Mouse (Mus musculus) MEL (cell line): ENCODE results near the gene Slc46a3.

Experiments used
- CTCF ChIP-seq, 3 experiments: IDR thresholded peaks in 2 of 3; conservative IDR thresholded peaks in 1 of 3; 2 replicates each; pipeline ENCODE4 v1.5.1; 2011 to 2012; ENCODE audit warnings: low read length in 3 of 3, low read depth in 2 of 3, mild to moderate bottlenecking in 2 of 3, improper control_type of control experiment in 1 of 3, inconsistent platforms in 1 of 3, mixed read lengths in 1 of 3, moderate library complexity in 1 of 3; ENCODE audit not compliant: control insufficient read depth in 1 of 3, insufficient read depth in 1 of 3, poor library complexity in 1 of 3, severe bottlenecking in 1 of 3
- EP300 ChIP-seq, 2 experiments: IDR thresholded peaks; 2 replicates each; pipeline ENCODE4 v1.6.1; 2011; ENCODE audit warnings: improper control_type of control experiment in 2 of 2, low read length in 2 of 2, low read depth in 1 of 2, mild to moderate bottlenecking in 1 of 2
- MAFK ChIP-seq: IDR thresholded peaks from 2 replicates; pipeline ENCODE4 v1.6.1; 2011; ENCODE audit warnings: low read depth, mild to moderate bottlenecking, low read length, improper control_type of control experiment, borderline replicate concordance
- MXI1 ChIP-seq: IDR thresholded peaks from 2 replicates; pipeline ENCODE4 v1.6.1; 2011; ENCODE audit warnings: mild to moderate bottlenecking, low read depth, low read length, improper control_type of control experiment
- POLR2A ChIP-seq, 2 experiments: IDR thresholded peaks; 2 replicates each; pipeline ENCODE4 v1.6.1; 2011 to 2012; ENCODE audit warnings: low read length in 2 of 2, mild to moderate bottlenecking in 2 of 2, control low read depth in 1 of 2, improper control_type of control experiment in 1 of 2, low read depth in 1 of 2, moderate library complexity in 1 of 2; ENCODE audit not compliant: control insufficient read depth in 1 of 2, insufficient read depth in 1 of 2, poor library complexity in 1 of 2
- ZKSCAN1 ChIP-seq: IDR thresholded peaks from 2 replicates; pipeline ENCODE4 v1.6.1; 2012; ENCODE audit warnings: low read depth, mild to moderate bottlenecking, inconsistent platforms, low read length, improper control_type of control experiment, moderate library complexity

DNA sequence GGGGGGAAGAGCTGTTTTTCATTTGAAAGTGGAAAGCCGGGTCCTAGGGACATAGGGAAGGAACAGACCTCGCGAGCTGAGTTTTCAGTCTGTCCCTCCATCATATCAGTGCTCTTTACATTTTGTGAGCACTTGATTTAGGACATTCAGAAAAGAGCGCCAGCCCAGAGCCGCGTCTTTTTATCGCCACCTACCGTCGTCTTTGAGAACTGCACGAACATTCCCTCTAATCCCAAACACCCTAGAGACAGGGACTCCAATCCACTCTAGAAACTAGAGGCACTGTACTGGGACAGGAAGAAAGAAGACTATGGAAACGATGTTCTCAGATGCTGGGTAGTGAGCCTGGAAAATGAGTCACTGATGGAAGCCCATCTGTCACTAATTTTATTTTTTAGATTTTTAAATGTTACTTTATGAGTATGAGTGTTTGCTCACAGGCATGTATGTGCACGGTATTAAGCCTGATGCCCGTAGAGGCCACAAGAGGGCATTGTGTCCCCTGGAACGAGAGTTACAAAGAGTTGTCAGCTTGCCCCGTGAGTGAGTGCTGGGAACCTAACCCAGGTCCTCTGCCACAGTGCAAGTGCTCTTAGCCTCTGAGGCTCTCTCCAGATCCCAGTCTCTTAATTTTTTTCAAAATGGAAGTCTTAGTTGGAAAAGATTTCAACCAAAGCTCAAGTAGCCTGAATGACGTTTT, 46.3 kb downstream of the Slc46a3 start:
- no peak for TF ChIP-seq MAFK
- TF ChIP-seq MXI1 = no peak
- TF ChIP-seq EP300 (IDR thresholded peaks at IDR 0.05; ENCODE audit: low read depth in 1 of 2, low read length in 2 of 2) = no peak
- no peak for TF ChIP-seq POLR2A (IDR thresholded peaks at IDR 0.05; ENCODE audit: control insufficient read depth in 1 of 2, insufficient read depth in 1 of 2, low read depth in 1 of 2, low read length in 2 of 2, poor library complexity in 1 of 2)
- TF ChIP-seq ZKSCAN1 = no peak
- peak; percentile 89 to 91 (median 90) for TF ChIP-seq CTCF (IDR thresholded peaks at IDR 0.05 in 2 of 3, conservative IDR thresholded peaks at IDR 0.05 in 1 of 3; ENCODE audit: control insufficient read depth in 1 of 3, insufficient read depth in 1 of 3, low read depth in 2 of 3, low read length in 3 of 3, poor library complexity in 1 of 3, severe bottlenecking in 1 of 3)
